Comparison of ENCODE assay signal across 8 mouse cellular contexts in genomic region chr11:51617693-51618092, GRCm38 (mm10). TPM values are rescaled to one million over a fixed set of nuclear protein-coding genes. Genes with fewer than 3 reads are reported as not detected.
DNase-seq lines count a peak whose midpoint lies in the region; ATAC-seq lines count a peak whose summit lies in the region.

No protein-coding gene starts in this region.

- peaks cover 32% of the 10 kb centered on the region for H3K4me1 ChIP-seq in midbrain, embryonic 10.5 days
- peaks cover 18% of the 10 kb centered on the region for H3K4me1 ChIP-seq in midbrain, embryonic 16.5 days (ENCODE audit: control insufficient read depth, insufficient read depth, low read length)

- H3K36me3 ChIP-seq in midbrain, embryonic 10.5 days: peaks cover 17% of the 10 kb centered on the region
- peaks cover 3% of the 10 kb centered on the region; the same call in 1 of the 2 replicates for H3K36me3 ChIP-seq in midbrain, embryonic 16.5 days (ENCODE audit: control insufficient read depth, insufficient read depth, low read length)

- no peaks in the 10 kb centered on the region for H3K9me3 ChIP-seq in midbrain, embryonic 10.5 days (replicated peaks)
- no peaks in the 10 kb centered on the region for H3K9me3 ChIP-seq in midbrain, embryonic 16.5 days (replicated peaks; ENCODE audit: control insufficient read depth, low read length, poor library complexity, severe bottlenecking)

- ATAC-seq in midbrain, embryonic 16.5 days: no peak

- 8% methylated on average over 4 of the region's 4 CpGs for WGBS in midbrain, embryonic 10.5 days
- 4% methylated on average over 4 of the region's 4 CpGs for WGBS in midbrain, embryonic 16.5 days

- no peak overlapping the region for H3K9ac ChIP-seq in midbrain, embryonic 16.5 days (ENCODE audit: low read depth, low read length)

- peak; percentile 64 for DNase-seq in midbrain, embryonic 10.5 days (ENCODE audit: low spot score)
- peak; percentile 83 for DNase-seq in R1 (ENCODE audit: low read depth, low spot score)
- DNase-seq in cerebellum, postnatal 36 days: peak; percentile 63 to 73
- DNase-seq in heart, postnatal 10 days: peak; percentile 80 to 83
- peak; percentile 44 to 69 for DNase-seq in left cerebral cortex, postnatal 36 days (ENCODE audit: low spot score in 2 of 2)
- peak; percentile 87 for DNase-seq in retina, embryonic 14.5 days (ENCODE audit: low spot score)
- peak; percentile 80 for DNase-seq in thymus, postnatal 4 days

- H3K27me3 ChIP-seq in midbrain, embryonic 10.5 days (ENCODE audit: low read depth, poor library complexity, severe bottlenecking): peaks cover 3% of the 10 kb centered on the region; the same call in 1 of the 2 replicates
- no peaks in the 10 kb centered on the region for H3K27me3 ChIP-seq in midbrain, embryonic 16.5 days (ENCODE audit: control insufficient read depth, insufficient read depth, low read depth, low read length)

- H3K4me2 ChIP-seq in midbrain, embryonic 16.5 days (ENCODE audit: low read length): no peak overlapping the region

- no peak overlapping the region for H3K27ac ChIP-seq in midbrain, embryonic 10.5 days (replicated peaks)
- H3K27ac ChIP-seq in midbrain, embryonic 16.5 days (ENCODE audit: low read length): no peak overlapping the region

- H3K4me3 ChIP-seq in midbrain, embryonic 10.5 days: no peak overlapping the region
- H3K4me3 ChIP-seq in midbrain, embryonic 16.5 days (ENCODE audit: low read depth, low read length): no peak overlapping the region

- intact Hi-C loops in heart, postnatal 10 days (cut with DNase I): loop anchor here (1.0 to 2.0 kb wide), 2 partner anchors 33 to 64 kb away; partner anchors contain the start of genes D930048N14Rik and N4bp3
- intact Hi-C loops in left cerebral cortex, postnatal 36 days (cut with DNase I): loop anchor here (1.0 kb wide), 1 partner anchor 64 kb away; no protein-coding TSS in a partner anchor

RNA-seq across cellular contexts. Expression of gene Nhp2, which starts 1.8 kb away (rescaled TPM):
- polyA plus RNA-seq in midbrain, embryonic 10.5 days (2016; fragmentation: Nextera tagmentation; extraction: Ambion mirVana): 209 and 269 TPM in 2 replicates
- 83.7 and 85.9 TPM in 2 replicates for polyA plus RNA-seq in midbrain, embryonic 16.5 days (2015; fragmentation: Nextera tagmentation; extraction: Ambion mirVana)
- 10 to 100 TPM; 30.5 to 30.9 TPM for total RNA-seq in heart, postnatal 10 days (2021)
- total RNA-seq in left cerebral cortex, postnatal 36 days (2021): 10 to 100 TPM; 44.7 to 52.4 TPM

RNA-seq across cellular contexts. Expression of gene Hnrnpab, which starts 11.0 kb away (rescaled TPM):
- polyA plus RNA-seq in midbrain, embryonic 10.5 days (2016; fragmentation: Nextera tagmentation; extraction: Ambion mirVana): 587 and 631 TPM in 2 replicates
- 273 and 303 TPM in 2 replicates for polyA plus RNA-seq in midbrain, embryonic 16.5 days (2015; fragmentation: Nextera tagmentation; extraction: Ambion mirVana)
- total RNA-seq in heart, postnatal 10 days (2021): 100 to 1,000 TPM; 237 to 257 TPM
- total RNA-seq in left cerebral cortex, postnatal 36 days (2021): 100 to 1,000 TPM; 121 to 126 TPM

RNA-seq across cellular contexts. Expression of gene Rmnd5b, which starts 18.0 kb away (rescaled TPM):
- polyA plus RNA-seq in midbrain, embryonic 10.5 days (2016; fragmentation: Nextera tagmentation; extraction: Ambion mirVana): 38.6 TPM in 2 replicates
- 80.0 and 82.7 TPM in 2 replicates for polyA plus RNA-seq in midbrain, embryonic 16.5 days (2015; fragmentation: Nextera tagmentation; extraction: Ambion mirVana)
- 10 to 100 TPM; 24.1 to 25.4 TPM for total RNA-seq in heart, postnatal 10 days (2021)
- 10 to 100 TPM; 58.0 to 58.9 TPM for total RNA-seq in left cerebral cortex, postnatal 36 days (2021)

RNA-seq across cellular contexts. Expression of gene N4bp3, which starts 32.9 kb away (rescaled TPM):
- polyA plus RNA-seq in midbrain, embryonic 10.5 days (2016; fragmentation: Nextera tagmentation; extraction: Ambion mirVana): 16.9 and 21.7 TPM in 2 replicates
- polyA plus RNA-seq in midbrain, embryonic 16.5 days (2015; fragmentation: Nextera tagmentation; extraction: Ambion mirVana): 19.6 and 22.3 TPM in 2 replicates
- total RNA-seq in heart, postnatal 10 days (2021): 10 to 100 TPM; 35.0 to 40.5 TPM
- total RNA-seq in left cerebral cortex, postnatal 36 days (2021): 10 to 100 TPM; 11.8 to 15.0 TPM

RNA-seq across cellular contexts. Expression of gene D930048N14Rik, which starts 33.1 kb away (rescaled TPM):
- 0.98 and 1.6 TPM in 2 replicates for polyA plus RNA-seq in midbrain, embryonic 10.5 days (2016; fragmentation: Nextera tagmentation; extraction: Ambion mirVana)
- polyA plus RNA-seq in midbrain, embryonic 16.5 days (2015; fragmentation: Nextera tagmentation; extraction: Ambion mirVana): 1.2 TPM in 2 replicates
- total RNA-seq in heart, postnatal 10 days (2021): 1 to 10 TPM; 1.4 to 2.1 TPM
- 1 to 10 TPM in 1 of 2 experiments, under 1 TPM in 1; 0.81 to 1.6 TPM for total RNA-seq in left cerebral cortex, postnatal 36 days (2021)
